Mouse (Mus musculus): ENCODE data around the gene Lrat. TPM values are rescaled to one million over a fixed set of nuclear protein-coding genes. Genes with fewer than 3 reads are reported as not detected.

Gene Lrat
- polyA plus RNA-seq, 2 experiments = 0.23 to 0.52 TPM

DNA sequence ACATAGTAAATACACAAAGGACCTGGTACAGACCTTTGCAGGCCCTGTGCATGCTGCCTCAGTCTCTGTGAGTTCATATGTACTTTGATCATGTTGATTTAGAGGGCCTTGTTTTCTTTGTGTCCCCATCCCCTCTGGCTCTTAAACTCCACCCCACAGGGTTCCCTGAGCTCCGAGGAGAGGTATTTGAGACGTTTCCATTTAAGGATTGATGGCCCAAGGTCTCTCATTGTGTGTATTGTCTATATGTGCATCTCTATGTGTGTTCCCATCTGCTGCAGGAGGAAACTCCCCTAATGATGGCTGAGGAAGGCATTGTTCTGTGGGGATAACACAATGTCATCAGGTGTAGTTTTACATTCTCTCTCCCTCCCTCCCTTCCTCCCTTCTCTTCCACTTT lies 14.9 kb downstream of the Lrat start:
- no peak overlapping the region for H3K4me2 ChIP-seq (replicated peaks; ENCODE audit: low read depth, low read length, severe bottlenecking)
- H3K36me3 ChIP-seq (ENCODE audit: control insufficient read depth, insufficient read depth, low read length) = no peaks in the 10 kb centered on the region
- no peaks in the 10 kb centered on the region for H3K27me3 ChIP-seq (ENCODE audit: control insufficient read depth, insufficient read depth, low read length)
- no peak overlapping the region for H3K4me3 ChIP-seq (replicated peaks; ENCODE audit: low read length)
- H3K4me1 ChIP-seq (ENCODE audit: control insufficient read depth, insufficient read depth, low read length) = no peaks in the 10 kb centered on the region
- DNase-seq (ENCODE audit: low spot score) = no peak
- TF ChIP-seq POLR2A (IDR thresholded peaks at IDR 0.05; ENCODE audit: borderline replicate concordance, extremely low read depth, insufficient read depth, insufficient read length) = no peak
- H3K27ac ChIP-seq (replicated peaks; ENCODE audit: low read depth, low read length) = no peak overlapping the region
- 20% methylated on average over 2 of the region's 2 CpGs for WGBS
- no peak for ATAC-seq (ENCODE audit: low FRiP score, low read depth)
- H3K9ac ChIP-seq (ENCODE audit: low read depth, low read length, severe bottlenecking) = no peak overlapping the region
- H3K9me3 ChIP-seq (ENCODE audit: control insufficient read depth, low read length) = no peaks in the 10 kb centered on the region

DNA sequence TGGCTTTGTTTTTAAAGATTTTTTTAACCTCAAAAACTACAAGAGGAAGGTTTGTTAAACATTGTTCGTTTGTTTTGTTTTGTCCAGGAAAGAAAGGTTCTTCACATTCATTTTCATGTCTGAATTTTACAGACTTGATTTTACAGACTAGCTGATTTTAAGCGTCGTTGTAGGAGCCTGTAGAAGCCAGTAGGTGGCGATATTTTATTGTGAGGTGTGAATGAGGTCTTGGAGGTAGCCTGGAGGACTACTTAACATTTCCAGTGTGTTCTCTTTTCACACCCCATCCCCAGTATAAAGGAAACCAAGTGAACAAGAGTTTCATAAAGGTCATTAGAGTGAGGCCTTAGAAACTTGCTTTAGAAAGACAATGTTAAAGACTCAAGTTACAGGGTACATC lies 26.5 kb downstream of the Lrat start:
- H3K4me3 ChIP-seq (replicated peaks; ENCODE audit: low read length) = no peak overlapping the region
- 0 out of 2 replicates have a peak, but pooled peaks have one; percentile 45 for ATAC-seq (ENCODE audit: low FRiP score, low read depth)
- no peaks in the 10 kb centered on the region for H3K36me3 ChIP-seq (ENCODE audit: control insufficient read depth, insufficient read depth, low read length)
- H3K4me2 ChIP-seq (replicated peaks; ENCODE audit: low read depth, low read length, severe bottlenecking) = peak overlapping the region; percentile 66; the same call in 1 of the 2 replicates
- H3K27ac ChIP-seq (replicated peaks; ENCODE audit: low read depth, low read length) = no peak overlapping the region
- H3K9ac ChIP-seq (ENCODE audit: low read depth, low read length, severe bottlenecking) = no peak overlapping the region
- peaks cover 9% of the 10 kb centered on the region for H3K4me1 ChIP-seq (ENCODE audit: control insufficient read depth, insufficient read depth, low read length)
- no peak for TF ChIP-seq POLR2A (IDR thresholded peaks at IDR 0.05; ENCODE audit: borderline replicate concordance, extremely low read depth, insufficient read depth, insufficient read length)
- WGBS = 5% methylated on average over 4 of the region's 4 CpGs
- no peaks in the 10 kb centered on the region; the same call in 1 of the 2 replicates for H3K9me3 ChIP-seq (ENCODE audit: control insufficient read depth, low read length)
- peaks cover 15% of the 10 kb centered on the region for H3K27me3 ChIP-seq (ENCODE audit: control insufficient read depth, insufficient read depth, low read length)
- peak; percentile 68 for DNase-seq (ENCODE audit: low spot score)

DNA sequence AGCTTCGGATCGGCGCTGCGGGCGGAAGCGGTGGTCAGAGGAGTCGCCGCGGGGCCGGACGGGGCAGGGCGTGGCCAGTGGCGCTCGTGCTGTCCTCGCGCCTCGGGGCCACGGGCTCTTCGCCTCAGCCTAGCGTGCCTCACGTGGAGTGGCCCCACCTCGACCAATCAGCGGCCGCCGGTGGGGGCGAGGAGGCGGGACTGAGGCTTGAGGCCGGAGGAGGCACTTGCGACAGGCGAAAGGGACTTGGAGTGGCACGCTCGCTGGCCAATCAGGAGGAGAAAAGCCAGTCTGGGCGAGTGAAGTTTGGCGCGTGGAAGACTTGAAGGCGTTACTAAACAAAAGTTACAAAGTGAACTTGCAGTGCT lies 27.4 kb downstream of the Lrat start, which contains the start of gene Rbm46:
Gene Rbm46 (minus strand): TSS at position 112 of the 368 bp plus-strand sequence.
- peak within 1 kb of the TSS; percentile 43 for H3K9ac ChIP-seq (ENCODE audit: low read depth, low read length, severe bottlenecking)
- H3K27me3 ChIP-seq (ENCODE audit: control insufficient read depth, insufficient read depth, low read length) = peaks cover 15% of the 10 kb centered on the region
- peak within 1 kb of the TSS; percentile 66 for H3K4me2 ChIP-seq (replicated peaks; ENCODE audit: low read depth, low read length, severe bottlenecking)
- H3K4me1 ChIP-seq (ENCODE audit: control insufficient read depth, insufficient read depth, low read length) = peaks cover 9% of the 10 kb centered on the region
- DNase-seq (ENCODE audit: low spot score) = peak; percentile 81
- H3K27ac ChIP-seq (replicated peaks; ENCODE audit: low read depth, low read length) = no peak within 1 kb of the TSS
- no peak for TF ChIP-seq POLR2A (IDR thresholded peaks at IDR 0.05; ENCODE audit: borderline replicate concordance, extremely low read depth, insufficient read depth, insufficient read length)
- ATAC-seq (ENCODE audit: low FRiP score, low read depth) = peak; percentile 95
- H3K36me3 ChIP-seq (ENCODE audit: control insufficient read depth, insufficient read depth, low read length) = no peaks in the 10 kb centered on the region
- WGBS = 25% methylated on average over 36 of the region's 36 CpGs
- H3K4me3 ChIP-seq (replicated peaks; ENCODE audit: low read length) = peak within 1 kb of the TSS; percentile 41
- no peaks in the 10 kb centered on the region; the same call in 1 of the 2 replicates for H3K9me3 ChIP-seq (ENCODE audit: control insufficient read depth, low read length)

DNA sequence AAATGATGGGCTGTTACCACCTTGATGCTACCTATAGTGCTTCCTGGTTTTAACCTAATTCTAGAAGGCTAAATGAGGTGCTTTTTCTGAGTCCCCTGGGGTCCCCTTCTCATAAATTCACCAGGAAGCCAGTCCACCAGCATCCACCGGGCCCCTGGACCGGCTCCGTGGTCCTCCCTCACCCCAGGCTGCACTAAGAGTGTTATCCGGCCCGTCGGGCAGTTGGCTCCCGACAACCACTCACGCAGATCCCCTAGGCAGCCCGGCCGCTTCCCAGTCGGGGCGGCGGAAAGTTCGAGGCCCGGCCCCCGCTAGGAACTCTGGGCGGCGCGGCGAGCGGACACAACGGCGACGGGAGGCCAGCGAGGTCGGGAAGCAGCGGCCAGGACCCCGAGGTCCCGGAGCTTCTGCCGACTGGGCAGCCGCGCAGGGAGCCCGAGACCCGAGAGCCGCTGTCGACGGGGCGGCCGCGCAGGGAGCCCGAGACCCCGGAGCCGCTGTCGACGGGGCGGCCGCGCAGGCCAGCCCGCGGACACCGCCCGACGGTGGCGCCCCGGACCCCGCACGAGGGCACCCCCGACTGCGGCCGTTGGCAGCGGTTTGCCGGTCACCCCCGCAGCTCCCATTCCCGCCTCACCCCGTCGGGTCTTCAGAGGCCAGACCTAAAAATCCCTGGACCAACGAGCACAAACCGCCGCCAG lies 28.0 kb downstream of the Lrat start:
- Histone ChIP-seq H3K9ac (ENCODE audit: low read depth, low read length, severe bottlenecking) (peak overlapping the region; percentile 43), H3K27me3 (ENCODE audit: control insufficient read depth, insufficient read depth, low read length) (peaks cover 15% of the 10 kb centered on the region), H3K4me2 (replicated peaks; ENCODE audit: low read depth, low read length, severe bottlenecking) (peak overlapping the region; percentile 66), H3K27ac (replicated peaks; ENCODE audit: low read depth, low read length) (no peak overlapping the region), H3K36me3 (ENCODE audit: control insufficient read depth, insufficient read depth, low read length) (no peaks in the 10 kb centered on the region), H3K9me3 (ENCODE audit: control insufficient read depth, low read length) (no peaks in the 10 kb centered on the region; the same call in 1 of the 2 replicates), H3K4me3 (replicated peaks; ENCODE audit: low read length) (peak overlapping the region; percentile 41), H3K4me1 (ENCODE audit: control insufficient read depth, insufficient read depth, low read length) (peaks cover 9% of the 10 kb centered on the region)
- no peak; the same call in 1 of the 2 replicates for ATAC-seq (ENCODE audit: low FRiP score, low read depth)
- WGBS = 21% methylated on average over 35 of the region's 69 CpGs
- TF ChIP-seq POLR2A (IDR thresholded peaks at IDR 0.05; ENCODE audit: borderline replicate concordance, extremely low read depth, insufficient read depth, insufficient read length) = no peak
- DNase-seq (ENCODE audit: low spot score) = no peak

DNA sequence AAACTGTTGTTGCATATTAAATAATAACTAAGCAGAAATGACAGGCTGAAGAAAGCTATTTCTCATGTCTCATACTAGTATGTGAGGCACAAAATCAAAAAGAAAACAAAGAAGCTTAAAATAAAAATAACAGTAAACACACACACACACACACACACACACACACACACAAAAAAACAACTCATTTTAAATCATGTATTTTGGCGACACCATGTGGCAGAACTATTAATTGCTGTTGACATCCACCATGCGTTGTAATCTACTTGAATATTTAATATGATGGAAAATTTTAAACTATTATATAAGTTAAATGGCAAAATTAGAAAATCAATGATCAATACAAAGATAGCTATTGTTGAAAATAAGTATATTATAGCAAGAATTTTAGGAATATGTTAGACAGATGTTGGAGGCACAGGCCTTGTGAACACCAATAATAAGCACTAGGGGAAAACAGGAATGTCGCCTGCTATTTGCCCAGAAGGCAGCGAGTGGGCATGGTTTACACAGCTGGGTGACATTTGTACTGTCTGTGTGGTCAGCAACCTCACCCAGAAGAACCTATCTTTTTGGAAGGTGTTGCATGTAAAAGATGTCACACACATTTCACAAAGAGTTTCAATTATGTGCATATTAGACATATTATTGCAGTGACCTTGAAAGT lies 46.2 kb downstream of the Lrat start:
- no peak for ATAC-seq (ENCODE audit: low FRiP score, low read depth)
- no peak overlapping the region for H3K4me2 ChIP-seq (replicated peaks; ENCODE audit: low read depth, low read length, severe bottlenecking)
- H3K27me3 ChIP-seq (ENCODE audit: control insufficient read depth, insufficient read depth, low read length) = no peaks in the 10 kb centered on the region
- H3K36me3 ChIP-seq (ENCODE audit: control insufficient read depth, insufficient read depth, low read length) = no peaks in the 10 kb centered on the region
- H3K4me3 ChIP-seq (replicated peaks; ENCODE audit: low read length) = no peak overlapping the region
- H3K9ac ChIP-seq (ENCODE audit: low read depth, low read length, severe bottlenecking) = no peak overlapping the region
- TF ChIP-seq POLR2A (IDR thresholded peaks at IDR 0.05; ENCODE audit: borderline replicate concordance, extremely low read depth, insufficient read depth, insufficient read length) = no peak
- WGBS = 17% methylated on average over 4 of the region's 4 CpGs
- no peaks in the 10 kb centered on the region for H3K9me3 ChIP-seq (ENCODE audit: control insufficient read depth, low read length)
- no peaks in the 10 kb centered on the region for H3K4me1 ChIP-seq (ENCODE audit: control insufficient read depth, insufficient read depth, low read length)
- no peak overlapping the region for H3K27ac ChIP-seq (replicated peaks; ENCODE audit: low read depth, low read length)
- peak; percentile 48 for DNase-seq (ENCODE audit: low spot score)

Other genes with a start within 250 kb of the Lrat start
- 2.1 and 2.6 TPM in 2 replicates for gene Rbm46, start 27.5 kb downstream of the Lrat start, polyA plus RNA-seq (2012; rRNA removed)
- 4.8 and 6.5 TPM in 2 replicates for gene Rbm46, start 27.5 kb downstream of the Lrat start, polyA plus RNA-seq (2014; fragmentation: Nextera tagmentation; extraction: Ambion mirVana)
- gene Fgg, start 103.8 kb upstream of the Lrat start, polyA plus RNA-seq (2012; rRNA removed) = 0.68 and 0.77 TPM in 2 replicates
- 0.19 TPM in 1 of 2 replicates, not detected in the other for gene Fgg, start 103.8 kb upstream of the Lrat start, polyA plus RNA-seq (2014; fragmentation: Nextera tagmentation; extraction: Ambion mirVana)
- 0.20 and 0.38 TPM in 2 replicates for gene Fga, start 122.1 kb upstream of the Lrat start, polyA plus RNA-seq (2012; rRNA removed)
- gene Fga, start 122.1 kb upstream of the Lrat start, polyA plus RNA-seq (2014; fragmentation: Nextera tagmentation; extraction: Ambion mirVana) = not detected in 2 replicates
- gene Fgb, start 145.9 kb upstream of the Lrat start, polyA plus RNA-seq (2012; rRNA removed) = 0.27 and 0.34 TPM in 2 replicates
- not detected in 2 replicates for gene Fgb, start 145.9 kb upstream of the Lrat start, polyA plus RNA-seq (2014; fragmentation: Nextera tagmentation; extraction: Ambion mirVana)
- gene Plrg1, start 151.5 kb upstream of the Lrat start, polyA plus RNA-seq (2012; rRNA removed) = 80.3 and 93.3 TPM in 2 replicates
- gene Plrg1, start 151.5 kb upstream of the Lrat start, polyA plus RNA-seq (2014; fragmentation: Nextera tagmentation; extraction: Ambion mirVana) = 101 and 103 TPM in 2 replicates
- gene Dchs2, start 224.0 kb upstream of the Lrat start, polyA plus RNA-seq (2012; rRNA removed) = 1.7 and 1.8 TPM in 2 replicates
- 2.1 and 2.2 TPM in 2 replicates for gene Dchs2, start 224.0 kb upstream of the Lrat start, polyA plus RNA-seq (2014; fragmentation: Nextera tagmentation; extraction: Ambion mirVana)

Measured in limb, embryonic 14.5 days (tissue).